Mouse (Mus musculus) embryonic facial prominence, embryonic 13.5 days (tissue): ENCODE data around the gene Folr2. TPM values are rescaled to one million over a fixed set of nuclear protein-coding genes. Genes with fewer than 3 reads are reported as not detected.

ENCODE experiments used
- ATAC-seq: fragments of 200-750 bp; cut with Nextera tagmentation; 2 replicates; pipeline ENCODE4 v1.8.0; 2017; ENCODE audit warnings: low read depth; ENCODE audit not compliant: insufficient number of reproducible peaks, insufficient read depth, low FRiP score, low TSS enrichment
- H3K27ac ChIP-seq: fragments of 300-500 bp; sonication (generic); 2 replicates; pipeline ENCODE4 v1.5.1; 2015; ENCODE audit warnings: moderate library complexity, mild to moderate bottlenecking, inconsistent platforms
- H3K27me3 ChIP-seq: fragments of 300-500 bp; sonication (generic); 2 replicates; pipeline ENCODE4 v1.6.1; 2015; ENCODE audit warnings: mild to moderate bottlenecking, inconsistent platforms
- H3K36me3 ChIP-seq: fragments of 300-500 bp; sonication (generic); 2 replicates; pipeline ENCODE4 v1.6.1; 2015; ENCODE audit warnings: mild to moderate bottlenecking, inconsistent platforms
- H3K4me1 ChIP-seq: fragments of 300-500 bp; sonication (generic); 2 replicates; pipeline ENCODE4 v1.6.1; 2015; ENCODE audit warnings: inconsistent platforms
- H3K4me2 ChIP-seq: fragments of 300-500 bp; sonication (generic); 2 replicates; pipeline ENCODE4 v1.6.1; 2015; ENCODE audit warnings: moderate library complexity, mild to moderate bottlenecking, inconsistent platforms
- H3K4me3 ChIP-seq: fragments of 300-500 bp; sonication (generic); 2 replicates; pipeline ENCODE4 v1.5.1; 2015; ENCODE audit warnings: mild to moderate bottlenecking, inconsistent platforms
- H3K9ac ChIP-seq: fragments of 300-500 bp; sonication (generic); 2 replicates; pipeline ENCODE4 v1.6.1; 2015; ENCODE audit warnings: mild to moderate bottlenecking, inconsistent platforms
- H3K9me3 ChIP-seq: fragments of 300-500 bp; sonication (generic); 2 replicates; pipeline ENCODE4 v1.6.1; 2016; ENCODE audit warnings: inconsistent platforms
- WGBS: fragments of 180-500 bp; shearing (Covaris S2); methylation state at CpG from one replicate; pipeline ENCODE4 v1.1.7; 2015; ENCODE audit warnings: mixed read lengths; 5-methylcytosine and 5-hydroxymethylcytosine counted together
- polyA plus RNA-seq: library from polyadenylated mRNA; unstranded; fragments of >200 nt; fragmentation: Nextera tagmentation; extraction: Ambion mirVana; gene quantifications from 2 replicates; pipeline ENCODE4 v1.2.1, GENCODE M21; 2015

The Folr2 gene
- polyA plus RNA-seq, 1 experiment from 2014 or later: 1.9 TPM

DNA sequence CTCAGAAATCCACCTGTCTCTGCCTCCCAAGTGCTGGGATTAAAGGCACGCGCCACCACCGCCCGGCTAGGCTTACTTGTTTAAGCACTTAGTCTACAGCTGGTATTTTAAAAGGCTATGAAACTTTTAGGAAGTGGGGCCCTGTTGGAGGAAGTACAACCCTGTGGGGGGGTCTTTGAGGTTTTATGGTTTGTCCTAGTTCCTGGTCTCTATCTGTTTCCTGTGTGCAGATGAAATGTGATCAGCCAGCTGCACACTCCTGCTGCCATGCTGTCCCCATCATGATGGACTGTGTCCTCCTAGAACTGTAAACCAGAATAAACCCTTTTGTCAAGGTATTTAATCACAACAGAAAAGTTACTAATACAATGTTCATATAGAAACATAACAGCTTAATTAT is 27.2 kb upstream of the Folr2 start:
- Histone ChIP-seq H3K4me2 (no peak overlapping the region), H3K9ac (no peak overlapping the region), H3K4me3 (no peak overlapping the region), H3K27me3 (no peaks in the 10 kb centered on the region), H3K4me1 (no peaks in the 10 kb centered on the region), H3K9me3 (no peaks in the 10 kb centered on the region), H3K27ac (no peak overlapping the region), H3K36me3 (no peaks in the 10 kb centered on the region)
- WGBS: 89% methylated on average over 4 of the region's 4 CpGs
- no peak for ATAC-seq

DNA sequence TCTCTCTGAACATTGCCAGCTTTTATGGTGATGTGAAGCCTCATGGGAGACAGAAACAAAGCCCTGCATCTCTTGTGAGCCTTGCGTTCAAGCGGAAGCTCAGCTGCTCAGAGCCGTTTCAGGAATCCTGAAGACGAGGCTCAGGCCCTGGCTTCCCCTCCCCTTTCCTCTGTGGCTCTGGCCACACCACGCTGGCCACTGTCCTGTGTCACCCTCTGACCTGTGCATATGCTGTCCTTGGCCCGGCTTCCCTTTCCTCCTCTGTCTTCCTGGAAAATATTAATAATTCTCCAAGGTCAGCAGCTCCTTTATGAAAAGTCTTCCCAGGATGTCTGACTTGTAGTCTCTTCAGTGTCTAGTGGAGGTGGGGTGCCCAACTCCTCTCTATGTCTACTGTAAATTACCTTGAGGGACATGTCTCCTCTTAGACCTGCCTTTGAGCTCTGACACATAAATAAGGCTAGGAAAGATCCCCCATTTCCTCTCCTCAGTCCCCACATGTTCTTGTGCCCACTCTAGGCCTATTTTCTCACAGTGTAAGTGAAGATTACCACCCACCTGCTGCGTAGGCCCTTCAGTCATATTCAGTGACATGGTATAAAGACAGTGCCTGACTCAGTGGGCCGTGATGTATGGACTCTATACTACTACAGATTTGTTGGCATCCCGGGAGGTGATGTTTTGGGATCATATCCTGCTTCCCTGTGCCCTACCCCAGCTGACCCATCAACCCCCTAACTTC is 25.6 kb upstream of the Folr2 start:
- WGBS: 72% methylated on average over 9 of the region's 9 CpGs
- Histone ChIP-seq H3K4me3 (no peak overlapping the region), H3K9ac (no peak overlapping the region), H3K36me3 (no peaks in the 10 kb centered on the region), H3K4me2 (no peak overlapping the region), H3K9me3 (no peaks in the 10 kb centered on the region), H3K27ac (no peak overlapping the region), H3K4me1 (no peaks in the 10 kb centered on the region), H3K27me3 (no peaks in the 10 kb centered on the region)
- ATAC-seq: no peak

DNA sequence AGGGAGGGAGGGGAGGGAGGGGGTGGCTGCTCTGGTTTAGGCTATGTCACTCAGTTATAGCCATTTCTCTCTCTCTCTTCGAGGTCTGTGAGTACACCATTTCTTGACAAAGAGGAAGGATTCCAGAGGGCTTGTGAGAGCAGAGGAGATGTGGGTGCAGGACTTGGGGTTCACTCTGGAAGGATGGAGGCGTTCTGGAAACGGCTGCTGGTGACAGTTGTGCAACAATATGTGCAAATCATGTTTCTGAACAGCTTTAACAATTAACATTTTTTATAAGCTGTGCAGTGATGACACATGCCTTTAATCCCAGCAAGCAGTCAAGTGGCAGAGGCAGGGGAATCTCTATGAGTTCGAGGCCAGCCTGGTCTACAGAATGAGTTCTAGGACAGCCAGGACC is 23.9 kb upstream of the Folr2 start:
- no peak overlapping the region for H3K9ac ChIP-seq
- H3K4me3 ChIP-seq: no peak overlapping the region
- no peaks in the 10 kb centered on the region for H3K27me3 ChIP-seq
- 70% methylated on average over 4 of the region's 4 CpGs for WGBS
- no peak for ATAC-seq
- H3K9me3 ChIP-seq: no peaks in the 10 kb centered on the region
- no peak overlapping the region for H3K27ac ChIP-seq
- no peaks in the 10 kb centered on the region for H3K4me1 ChIP-seq
- no peak overlapping the region for H3K4me2 ChIP-seq
- H3K36me3 ChIP-seq: no peaks in the 10 kb centered on the region

DNA sequence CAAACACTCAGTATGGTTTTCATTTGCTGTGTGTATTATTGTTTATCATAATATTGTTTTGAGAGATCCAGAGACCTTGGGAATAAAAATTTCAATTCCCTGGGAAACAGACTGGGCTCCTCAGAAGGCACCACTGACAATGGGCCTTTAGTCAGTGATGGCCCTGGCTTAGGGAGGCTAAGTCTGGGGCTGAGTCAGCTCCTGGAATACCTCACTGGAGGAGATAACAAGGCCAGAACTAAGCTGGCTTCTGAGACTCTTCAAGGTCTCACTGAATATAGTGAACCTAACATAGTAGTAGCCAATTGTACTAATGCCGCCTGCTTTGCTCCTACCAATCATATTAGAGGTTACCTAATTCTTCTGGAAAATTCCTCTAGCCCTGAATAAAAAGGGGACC is 19.0 kb upstream of the Folr2 start:
- no peak for ATAC-seq

DNA sequence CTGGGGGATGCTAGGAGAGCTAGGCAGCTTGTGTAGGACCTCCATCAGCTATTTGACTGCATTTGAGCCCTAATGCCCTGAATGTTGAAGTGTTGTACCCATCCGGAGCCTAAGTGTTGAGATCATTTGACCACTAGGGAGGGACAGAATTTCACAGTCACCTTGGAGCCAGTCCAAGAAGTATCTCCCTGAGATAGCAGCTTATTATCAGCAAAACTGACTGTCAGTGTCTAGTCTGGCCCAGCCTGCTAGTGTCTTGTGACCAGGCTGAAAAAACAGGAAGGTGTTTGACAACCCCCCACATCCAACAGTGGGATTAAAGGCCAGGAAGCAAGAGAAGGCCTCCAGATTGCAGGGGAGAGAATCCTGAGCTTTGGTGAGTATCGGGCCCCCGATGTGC is 14.3 kb upstream of the Folr2 start:
- H3K4me1 ChIP-seq: no peaks in the 10 kb centered on the region
- no peaks in the 10 kb centered on the region for H3K27me3 ChIP-seq
- no peak overlapping the region for H3K4me3 ChIP-seq
- no peak overlapping the region for H3K4me2 ChIP-seq
- ATAC-seq: no peak
- no peaks in the 10 kb centered on the region for H3K9me3 ChIP-seq
- H3K27ac ChIP-seq: no peak overlapping the region
- no peak overlapping the region for H3K9ac ChIP-seq
- H3K36me3 ChIP-seq: no peaks in the 10 kb centered on the region
- 88% methylated on average over 3 of the region's 3 CpGs for WGBS

More for the DNA sequence above, 19.0 kb upstream of the Folr2 start:
- 96% methylated on average over 1 of the region's 1 CpGs for WGBS
- no peak overlapping the region for H3K27ac ChIP-seq
- H3K9me3 ChIP-seq: no peaks in the 10 kb centered on the region
- H3K9ac ChIP-seq: no peak overlapping the region
- no peaks in the 10 kb centered on the region for H3K36me3 ChIP-seq
- no peaks in the 10 kb centered on the region for H3K27me3 ChIP-seq
- H3K4me1 ChIP-seq: no peaks in the 10 kb centered on the region
- no peak overlapping the region for H3K4me3 ChIP-seq
- no peak overlapping the region for H3K4me2 ChIP-seq

DNA sequence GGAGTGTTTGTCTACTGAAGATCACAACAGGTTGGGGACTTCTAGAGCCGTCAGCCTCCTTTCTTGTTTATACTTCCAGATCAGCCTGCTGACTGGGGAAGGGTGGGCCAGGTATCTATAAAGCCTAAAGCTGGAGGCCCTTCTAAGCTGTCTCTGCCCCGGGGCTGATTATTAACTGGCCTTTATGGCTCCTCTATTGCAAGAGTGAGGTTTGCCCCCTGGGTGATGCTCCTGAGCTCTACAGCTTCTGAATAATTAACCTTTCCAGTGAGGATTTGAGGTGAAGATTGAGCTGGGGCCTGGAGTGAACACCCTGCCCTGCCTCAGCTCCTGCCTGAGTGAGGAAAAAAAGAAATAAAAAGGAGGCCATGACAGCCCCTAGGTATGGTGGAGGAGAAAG is 13.6 kb upstream of the Folr2 start, which contains the start of gene Folr1:
TSS of gene Folr1 (minus strand) at position 160 of the 400 bp plus-strand sequence.
- ATAC-seq: no peak
- 54% methylated on average over 2 of the region's 2 CpGs for WGBS
- Histone ChIP-seq H3K4me2 (no peak within 1 kb of the TSS), H3K9me3 (no peaks in the 10 kb centered on the region), H3K9ac (no peak within 1 kb of the TSS), H3K36me3 (no peaks in the 10 kb centered on the region), H3K4me1 (no peaks in the 10 kb centered on the region), H3K27ac (no peak within 1 kb of the TSS), H3K27me3 (no peaks in the 10 kb centered on the region), H3K4me3 (no peak within 1 kb of the TSS)

DNA sequence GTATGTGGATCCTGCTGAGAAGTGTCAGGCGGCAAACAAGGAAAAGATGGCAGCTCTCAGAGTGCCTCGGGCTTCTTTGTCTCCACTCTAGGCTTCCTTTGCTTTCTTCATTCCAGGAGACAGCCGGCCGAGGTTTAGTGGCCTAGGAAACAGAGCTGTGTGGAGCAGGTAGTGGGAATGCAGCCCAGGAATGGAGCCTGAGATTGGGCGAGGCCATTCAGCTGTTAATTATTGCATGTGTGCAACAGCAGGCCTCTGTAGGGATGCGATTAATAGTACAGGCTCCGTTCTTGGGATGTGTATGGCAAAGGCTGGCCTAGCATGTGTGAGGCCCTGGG is 12.1 kb upstream of the Folr2 start:
- H3K4me1 ChIP-seq: no peaks in the 10 kb centered on the region
- H3K4me2 ChIP-seq: no peak overlapping the region
- no peak overlapping the region for H3K9ac ChIP-seq
- no peak for ATAC-seq
- no peak overlapping the region for H3K27ac ChIP-seq
- no peaks in the 10 kb centered on the region for H3K27me3 ChIP-seq
- H3K4me3 ChIP-seq: no peak overlapping the region
- 48% methylated on average over 7 of the region's 7 CpGs for whole genome bisulfite sequencing
- no peaks in the 10 kb centered on the region for H3K9me3 ChIP-seq
- H3K36me3 ChIP-seq: no peaks in the 10 kb centered on the region

DNA sequence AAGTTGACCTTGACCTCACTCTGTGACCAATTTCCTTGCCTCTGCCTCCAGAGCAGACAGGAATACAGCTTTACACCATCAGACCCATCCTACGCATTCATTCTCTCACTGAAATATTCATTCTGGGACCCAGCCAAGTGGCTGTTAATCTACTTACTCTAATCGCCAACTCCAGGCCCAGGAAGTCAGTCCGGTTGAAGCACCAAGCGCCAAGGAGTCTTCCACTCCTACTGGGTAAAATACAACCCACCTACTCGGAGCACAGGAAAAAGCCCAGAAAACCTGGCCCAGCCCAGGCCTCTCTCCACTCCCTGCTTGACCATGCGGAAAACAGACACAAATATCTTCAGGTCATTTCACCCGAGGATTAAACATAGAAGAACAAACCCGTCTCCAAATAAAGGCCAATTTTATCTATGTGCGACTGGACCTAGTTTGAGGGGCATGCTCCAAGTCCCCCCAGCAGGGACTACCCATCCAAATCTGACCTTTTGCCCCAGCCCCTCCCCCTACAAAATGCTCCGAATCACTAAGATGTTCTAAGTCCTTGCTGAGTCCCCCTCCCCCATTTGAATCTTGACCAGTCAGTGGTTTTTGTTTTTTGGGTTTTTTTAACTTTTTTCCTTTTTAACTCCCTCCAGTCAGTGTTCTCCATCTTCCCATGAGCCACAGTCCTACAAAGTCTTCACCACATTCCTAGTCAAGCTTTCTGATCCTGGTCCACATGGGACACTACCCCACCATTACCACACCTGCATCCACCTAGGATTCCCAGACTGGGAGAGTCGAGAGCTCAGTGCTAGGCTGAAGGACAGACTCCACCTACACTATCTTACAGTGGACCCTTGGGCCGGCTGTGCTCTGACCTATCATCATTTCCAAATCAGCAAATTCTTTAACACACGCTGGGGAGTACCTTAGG is 11.5 kb upstream of the Folr2 start:
- no peak for ATAC-seq

DNA sequence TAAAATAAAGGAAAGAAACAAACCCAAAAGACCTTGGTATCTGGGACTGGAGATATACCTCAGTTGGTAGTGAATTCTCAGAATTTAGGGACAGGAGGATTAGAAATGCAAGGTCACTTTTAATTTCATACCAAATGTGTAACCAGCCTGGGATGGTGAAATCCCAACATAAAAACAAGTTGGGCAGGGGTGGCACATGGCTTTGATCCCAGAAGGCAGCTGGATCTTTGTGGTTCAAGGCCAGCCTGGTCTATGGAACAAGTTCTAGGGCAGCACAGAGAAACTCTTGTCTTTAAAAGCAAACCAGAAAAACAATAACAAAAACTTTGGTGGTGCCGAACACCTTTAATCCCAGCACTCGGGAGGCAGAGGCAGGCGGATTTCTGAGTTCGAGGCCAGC is 10.5 kb upstream of the Folr2 start:
- Histone ChIP-seq H3K4me3 (no peak overlapping the region), H3K27me3 (no peaks in the 10 kb centered on the region), H3K4me2 (no peak overlapping the region), H3K9me3 (no peaks in the 10 kb centered on the region), H3K9ac (no peak overlapping the region), H3K4me1 (no peaks in the 10 kb centered on the region), H3K36me3 (no peaks in the 10 kb centered on the region), H3K27ac (no peak overlapping the region)
- WGBS: 99% methylated on average over 4 of the region's 4 CpGs
- no peak for ATAC-seq

More for the DNA sequence above, 11.5 kb upstream of the Folr2 start:
- Histone ChIP-seq H3K4me1 (no peaks in the 10 kb centered on the region), H3K4me2 (no peak overlapping the region), H3K9me3 (no peaks in the 10 kb centered on the region), H3K4me3 (no peak overlapping the region), H3K36me3 (no peaks in the 10 kb centered on the region), H3K9ac (no peak overlapping the region), H3K27me3 (no peaks in the 10 kb centered on the region), H3K27ac (no peak overlapping the region)
- WGBS: 63% methylated on average over 13 of the region's 13 CpGs

DNA sequence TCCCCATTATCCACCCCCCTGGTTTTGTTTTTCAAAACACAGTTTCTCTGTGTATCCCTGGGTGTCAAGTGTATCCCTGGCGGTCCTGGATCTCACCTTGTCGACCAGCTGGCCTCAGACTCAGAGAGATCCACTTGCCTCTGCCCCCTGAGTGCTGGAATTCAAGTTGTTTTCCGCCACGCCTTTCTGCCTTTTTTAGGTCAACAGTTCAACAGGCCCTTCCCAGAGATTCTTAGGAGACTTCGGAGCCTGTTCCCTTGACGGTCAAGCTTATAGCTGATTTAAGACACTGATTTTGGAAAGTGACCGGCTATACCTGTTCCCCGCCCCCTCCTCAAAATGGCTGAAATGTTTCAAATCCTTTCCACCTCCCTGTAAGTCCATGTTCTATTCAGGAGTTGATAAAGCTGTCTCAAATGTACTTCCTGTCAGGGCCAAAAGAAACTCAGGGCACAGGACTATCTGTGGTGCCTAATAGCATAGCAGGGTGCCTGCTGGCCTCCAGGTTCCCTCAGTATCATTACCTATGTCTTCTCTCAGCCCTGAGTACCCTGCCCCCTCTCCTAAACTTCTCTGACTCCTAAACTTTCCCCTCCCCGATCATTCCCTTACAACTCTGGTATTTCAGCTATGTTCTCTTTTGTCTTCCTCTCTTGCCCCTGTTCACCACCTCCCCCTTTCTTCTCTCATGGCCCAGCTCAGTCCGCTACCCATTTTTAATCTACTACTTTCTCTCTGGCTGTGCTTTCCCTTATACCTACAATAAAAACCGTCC is 9.7 kb upstream of the Folr2 start:
- WGBS: 82% methylated on average over 11 of the region's 11 CpGs
- no peak overlapping the region for H3K4me3 ChIP-seq
- H3K27ac ChIP-seq: no peak overlapping the region
- H3K9ac ChIP-seq: no peak overlapping the region
- no peaks in the 10 kb centered on the region for H3K9me3 ChIP-seq
- H3K4me1 ChIP-seq: no peaks in the 10 kb centered on the region
- ATAC-seq: no peak
- H3K36me3 ChIP-seq: no peaks in the 10 kb centered on the region
- no peak overlapping the region for H3K4me2 ChIP-seq
- H3K27me3 ChIP-seq: no peaks in the 10 kb centered on the region

DNA sequence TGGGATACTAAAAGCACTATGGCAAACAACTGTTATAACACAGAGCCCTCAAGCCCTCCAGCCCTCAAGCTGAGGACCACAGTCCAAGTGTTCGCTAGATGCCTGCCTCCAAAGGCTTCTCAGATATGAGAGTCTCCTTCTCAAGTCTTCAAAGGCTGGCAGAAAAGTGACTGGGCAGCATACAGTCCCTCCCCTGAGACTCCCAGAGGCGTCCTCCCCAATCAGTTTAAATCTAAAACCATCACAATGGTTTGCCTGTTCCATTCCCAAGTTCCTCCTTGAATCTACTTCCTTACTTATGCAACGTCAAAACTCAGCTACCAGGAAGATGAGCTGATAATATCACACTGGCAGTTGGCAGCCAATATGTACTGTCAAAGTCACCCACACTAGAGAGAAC is 6.4 kb upstream of the Folr2 start, which contains the start of gene Anapc15:
TSS of gene Anapc15 (plus strand) at position 301 of the 400 bp plus-strand sequence.
- WGBS: 69% methylated on average over 3 of the region's 3 CpGs

More for the DNA sequence above, 6.4 kb upstream of the Folr2 start, which contains the start of gene Anapc15:
- no peaks in the 10 kb centered on the region for H3K36me3 ChIP-seq
- no peak within 1 kb of the TSS for H3K4me3 ChIP-seq
- no peaks in the 10 kb centered on the region for H3K4me1 ChIP-seq
- no peaks in the 10 kb centered on the region for H3K27me3 ChIP-seq
- ATAC-seq: no peak
- H3K27ac ChIP-seq: no peak within 1 kb of the TSS
- no peak within 1 kb of the TSS for H3K9ac ChIP-seq
- no peaks in the 10 kb centered on the region for H3K9me3 ChIP-seq
- no peak within 1 kb of the TSS for H3K4me2 ChIP-seq
